Mouse (Mus musculus): ENCODE measurements around the gene Sfxn5. TPM values are rescaled to one million over a fixed set of nuclear protein-coding genes. Genes with fewer than 3 reads are reported as not detected.

Gene Sfxn5
- 1.3 TPM in 2 replicates for polyA plus RNA-seq (2012)

GRCm38 (mm10) chr6:85333000-85333669 is at the start of gene Sfxn5:
TSS of gene Sfxn5 (minus strand) at chr6:85333422.

GRCm38 (mm10) chr6:85373951-85374733 is 40.9 kb upstream of the Sfxn5 start, which contains the start of gene Rab11fip5:
TSS of gene Rab11fip5 (minus strand) at chr6:85374634.

GRCm38 (mm10) chr6:85187340-85188211 is 145.6 kb downstream of the Sfxn5 start, which contains the start of gene Emx1:
TSS of gene Emx1 (plus strand) at chr6:85187438.

Other genes starting within 250 kb of the Sfxn5 start
- 57.2 and 59.5 TPM in 2 replicates for gene Spr, start 195.7 kb downstream of the Sfxn5 start, polyA plus RNA-seq (2012)
- gene Emx1, start 146.0 kb downstream of the Sfxn5 start, polyA plus RNA-seq (2012): not detected in 2 replicates
- gene Rab11fip5, start 41.2 kb upstream of the Sfxn5 start, polyA plus RNA-seq (2012): 11.6 and 15.0 TPM in 2 replicates
- gene Noto, start 90.5 kb upstream of the Sfxn5 start, polyA plus RNA-seq (2012): not detected in 2 replicates
- gene Smyd5, start 98.6 kb upstream of the Sfxn5 start, polyA plus RNA-seq (2012): 20.2 and 23.5 TPM in 2 replicates
- gene Cct7, start 118.1 kb upstream of the Sfxn5 start, polyA plus RNA-seq (2012): 55.0 and 64.0 TPM in 2 replicates
- 22.2 and 26.2 TPM in 2 replicates for gene Pradc1, start 118.5 kb upstream of the Sfxn5 start, polyA plus RNA-seq (2012)
- not detected in 2 replicates for gene Fbxo41, start 169.6 kb upstream of the Sfxn5 start, polyA plus RNA-seq (2012)
- 13.3 and 13.8 TPM in 2 replicates for gene Egr4, start 180.2 kb upstream of the Sfxn5 start, polyA plus RNA-seq (2012)

All from megakaryocyte-erythroid progenitor cell, adult 5 weeks (primary cell).